In genomic region chr9:39905106-39905505, GRCm38 (mm10) we compare ENCODE assay signal across 1 mouse cellular context.
TF ChIP-seq lines count a peak whose summit lies in the region.

No protein-coding gene starts in this region.

TF ChIP-seq in CH12.LX, 34 proteins besides CTCF, POLR2A, EP300 and RAD21:
- TF ChIP-seq KAT2A (IDR thresholded peaks at IDR 0.05; ENCODE audit: insufficient replicate concordance, low read length) (no peak), USF2 (conservative IDR thresholded peaks at IDR 0.05; ENCODE audit: low read depth, low read length) (no peak), MEF2A (IDR thresholded peaks at IDR 0.05; ENCODE audit: borderline replicate concordance, low read depth, low read length) (no peak), CHD1 (IDR thresholded peaks at IDR 0.05; ENCODE audit: low read depth, low read length) (no peak), SMC3 (IDR thresholded peaks at IDR 0.05; ENCODE audit: low read depth, low read length) (no peak), RCOR1 (conservative IDR thresholded peaks at IDR 0.05; ENCODE audit: low read depth, low read length) (no peak)
